ENCODE assay signal across 14 mouse cellular contexts in genomic region chr8:118334933-118335332, GRCm38 (mm10). TPM values are rescaled to one million over a fixed set of nuclear protein-coding genes. Genes with fewer than 3 reads are reported as not detected.
DNase-seq lines count a peak whose midpoint lies in the region; ATAC-seq and TF ChIP-seq lines count a peak whose summit lies in the region.
"Had no signal": no experiment of that assay in that cellular context is flagged by ENCODE, and none has a peak within 500 bp of the region (broad histone marks: within the 10 kb centered on the region; RNA-seq: fewer than 3 reads in every experiment).

No protein-coding gene starts in this region.

- no peak overlapping the region for H3K4me2 ChIP-seq in hindbrain, postnatal 0 days (ENCODE audit: low read depth, low read length)
- no peak overlapping the region for H3K4me2 ChIP-seq in hindbrain, embryonic 13.5 days
- no peak overlapping the region for H3K4me2 ChIP-seq in stomach, postnatal 0 days (replicated peaks; ENCODE audit: low read depth)
- H3K4me2 ChIP-seq: hindbrain, embryonic 15.5 days; midbrain, embryonic 13.5 days had no signal

- no peaks in the 10 kb centered on the region for H3K9me3 ChIP-seq in hindbrain, postnatal 0 days (ENCODE audit: low read length)
- no peaks in the 10 kb centered on the region for H3K9me3 ChIP-seq in hindbrain, embryonic 13.5 days
- no peaks in the 10 kb centered on the region for H3K9me3 ChIP-seq in stomach, postnatal 0 days (ENCODE audit: control insufficient read depth, low read length)
- H3K9me3 ChIP-seq: embryonic facial prominence, embryonic 10.5 days; hindbrain, embryonic 15.5 days; midbrain, embryonic 13.5 days had no signal

- WGBS in hindbrain, postnatal 0 days: 79% methylated on average over 7 of the region's 7 CpGs
- WGBS in hindbrain, embryonic 13.5 days: 82% methylated on average over 7 of the region's 7 CpGs
- 64% methylated on average over 7 of the region's 7 CpGs for WGBS in stomach, postnatal 0 days

- ATAC-seq in hindbrain, postnatal 0 days: no peak
- ATAC-seq in hindbrain, embryonic 13.5 days (ENCODE audit: low FRiP score): no peak
- no peak for ATAC-seq in stomach, postnatal 0 days (ENCODE audit: low FRiP score, low TSS enrichment)
- ATAC-seq: midbrain, embryonic 13.5 days had no signal

- H3K9ac ChIP-seq in hindbrain, postnatal 0 days (replicated peaks; ENCODE audit: low read length): no peak overlapping the region
- no peak overlapping the region for H3K9ac ChIP-seq in hindbrain, embryonic 13.5 days
- H3K9ac ChIP-seq in stomach, postnatal 0 days (ENCODE audit: low read length): no peak overlapping the region
- H3K9ac ChIP-seq: hindbrain, embryonic 15.5 days; midbrain, embryonic 13.5 days had no signal

- H3K4me3 ChIP-seq in hindbrain, postnatal 0 days (ENCODE audit: low read length): no peak overlapping the region
- no peak overlapping the region for H3K4me3 ChIP-seq in hindbrain, embryonic 13.5 days
- no peak overlapping the region for H3K4me3 ChIP-seq in stomach, postnatal 0 days (ENCODE audit: low read depth, low read length)
- H3K4me3 ChIP-seq: embryonic facial prominence, embryonic 10.5 days; hindbrain, embryonic 15.5 days; midbrain, embryonic 13.5 days had no signal

- no peaks in the 10 kb centered on the region for H3K36me3 ChIP-seq in hindbrain, postnatal 0 days (ENCODE audit: insufficient read depth, low read length)
- no peaks in the 10 kb centered on the region for H3K36me3 ChIP-seq in hindbrain, embryonic 13.5 days
- H3K36me3 ChIP-seq in stomach, postnatal 0 days (ENCODE audit: control insufficient read depth, insufficient read depth, low read length): no peaks in the 10 kb centered on the region
- H3K36me3 ChIP-seq: embryonic facial prominence, embryonic 10.5 days; hindbrain, embryonic 15.5 days; midbrain, embryonic 13.5 days had no signal

- TF ChIP-seq EP300 in stomach, postnatal 0 days (optimal IDR thresholded peaks at IDR 0.05): no peak

- DNase-seq in adrenal gland, postnatal 25 days: peak; percentile 8
- DNase-seq in adrenal gland, adult 2 months: no peak
- no peak for DNase-seq in hindbrain, postnatal 0 days (ENCODE audit: low spot score)
- DNase-seq in retina, embryonic 14.5 days (ENCODE audit: low spot score): peak; percentile 14
- DNase-seq in retina, postnatal 1 day: no peak
- no peak for DNase-seq in stomach, postnatal 0 days (ENCODE audit: low spot score)
- no peak for DNase-seq in right cerebral cortex, postnatal 25 days
- DNase-seq: cerebellum, adult 18-20 months; kidney, adult 8-10 months had no signal

- peaks cover 8% of the 10 kb centered on the region for H3K4me1 ChIP-seq in hindbrain, postnatal 0 days (ENCODE audit: insufficient read depth, low read length)
- H3K4me1 ChIP-seq in hindbrain, embryonic 13.5 days (replicated peaks): peaks cover 21% of the 10 kb centered on the region
- no peaks in the 10 kb centered on the region for H3K4me1 ChIP-seq in stomach, postnatal 0 days (replicated peaks; ENCODE audit: control insufficient read depth, insufficient read depth)
- H3K4me1 ChIP-seq: embryonic facial prominence, embryonic 10.5 days had no signal

- H3K27me3 ChIP-seq in hindbrain, postnatal 0 days (ENCODE audit: insufficient read depth, low read length): no peaks in the 10 kb centered on the region
- H3K27me3 ChIP-seq in hindbrain, embryonic 13.5 days: 0 out of 2 replicates have a peak, but pooled peaks cover 4% of the 10 kb centered on the region
- no peaks in the 10 kb centered on the region for H3K27me3 ChIP-seq in stomach, postnatal 0 days (ENCODE audit: control insufficient read depth, insufficient read depth, low read length)
- H3K27me3 ChIP-seq: hindbrain, embryonic 15.5 days; midbrain, embryonic 13.5 days had no signal

- TF ChIP-seq CTCF in hindbrain, postnatal 0 days (IDR thresholded peaks at IDR 0.05; ENCODE audit: low read depth): peak; percentile 33
- TF ChIP-seq CTCF in stomach, postnatal 0 days (IDR thresholded peaks at IDR 0.05; ENCODE audit: low read depth): peak; percentile 60

- no peak overlapping the region for H3K27ac ChIP-seq in hindbrain, postnatal 0 days
- no peak overlapping the region for H3K27ac ChIP-seq in hindbrain, embryonic 13.5 days
- no peak overlapping the region for H3K27ac ChIP-seq in stomach, postnatal 0 days (replicated peaks)
- H3K27ac ChIP-seq: embryonic facial prominence, embryonic 10.5 days; hindbrain, embryonic 15.5 days; macrophage; midbrain, embryonic 13.5 days had no signal

RNA-seq across cellular contexts. Expression of gene Cdh13, which starts 51.4 kb away (rescaled TPM):
- total RNA-seq in adrenal gland, postnatal 25 days (2021): 6.3 and 9.3 TPM in 2 replicates
- total RNA-seq in adrenal gland, adult 2 months (2021): 1 to 10 TPM; 5.3 to 8.1 TPM
- polyA plus RNA-seq in adrenal gland, adult 2 months (2012; rRNA removed): 8.7 and 9.2 TPM in 2 replicates
- total RNA-seq in hindbrain, postnatal 0 days (2014; rRNA removed): 134 and 137 TPM in 2 replicates
- polyA plus RNA-seq in hindbrain, postnatal 0 days (2015; fragmentation: Nextera tagmentation; extraction: Ambion mirVana): 122 and 141 TPM in 2 replicates
- polyA plus RNA-seq in hindbrain, embryonic 13.5 days (2015; fragmentation: Nextera tagmentation; extraction: Ambion mirVana): 59.2 and 68.3 TPM in 2 replicates
- 18.5 and 21.3 TPM in 2 replicates for polyA plus RNA-seq in stomach, postnatal 0 days (2015; fragmentation: Nextera tagmentation; extraction: Ambion mirVana)
- polyA plus RNA-seq: macrophage had no signal

Comparison
In these comparisons a context has a peak if more than half of its experiments do, and no peak if none do; other contexts are left out.
1. DNase-seq: peak in adrenal gland, postnatal 25 days (single experiment) and retina, embryonic 14.5 days (single experiment); none in adrenal gland, adult 2 months (single experiment), hindbrain, postnatal 0 days (single experiment), retina, postnatal 1 day (single experiment), stomach, postnatal 0 days (single experiment) and right cerebral cortex, postnatal 25 days (single experiment).